Mouse (Mus musculus): ENCODE data around the gene Spata5.

DNA sequence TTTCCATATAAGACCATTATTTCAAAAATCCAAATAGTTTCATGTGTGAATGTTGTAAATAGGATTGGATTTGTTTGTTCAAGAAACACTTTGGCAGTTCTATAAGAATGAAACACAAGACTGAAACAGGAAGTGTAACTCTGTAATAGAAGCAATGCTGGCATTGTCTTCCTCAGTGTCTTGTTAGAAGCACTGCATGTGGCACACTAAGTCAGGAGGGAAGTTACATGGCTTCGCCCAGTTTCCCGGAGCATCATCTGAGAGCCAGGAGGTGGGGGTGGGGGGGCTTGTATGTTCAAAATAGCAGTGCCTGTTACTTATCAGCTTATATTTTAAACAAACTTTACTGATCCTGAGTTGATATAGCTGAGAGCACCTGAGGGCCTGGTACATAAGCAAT is 82.9 kb downstream of the Spata5 start:
- no peak for TF ChIP-seq CTCF (IDR thresholded peaks at IDR 0.05; ENCODE audit: low read depth)
- TF ChIP-seq EP300 (optimal IDR thresholded peaks at IDR 0.05), result no peak
